Mouse (Mus musculus): ENCODE results near the gene Gm4724. TPM values are rescaled to one million over a fixed set of nuclear protein-coding genes. Genes with fewer than 3 reads are reported as not detected.
"Not testable (repeated sequence)": the region's sequence is repeated elsewhere in the genome, so short reads cannot be mapped to it uniquely, and the experiment has no call there.

Gene Gm4724
- polyA plus RNA-seq (2014; fragmentation: Nextera tagmentation; extraction: Ambion mirVana): 11.1 and 11.2 TPM in 2 replicates

DNA sequence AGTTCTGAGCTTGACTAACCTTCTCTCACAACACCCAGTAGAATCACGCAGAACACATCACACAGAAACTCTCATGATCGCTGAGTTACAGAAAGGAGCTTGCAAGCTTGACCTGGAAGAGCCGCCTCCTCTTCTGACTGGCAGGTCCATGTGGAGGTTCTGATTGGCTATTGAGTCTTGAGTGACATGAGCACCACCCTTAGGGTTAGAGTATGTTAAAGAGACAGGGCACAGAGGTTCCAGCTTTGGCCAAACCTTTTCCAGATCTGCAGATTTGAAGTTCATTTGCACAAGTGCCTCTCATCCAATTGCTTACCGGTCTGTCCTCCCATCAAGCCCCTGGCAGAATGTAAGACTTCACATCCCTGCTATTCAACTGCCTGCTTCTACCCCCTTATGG is at the start of gene Gm4724:
Gm4724 (minus strand) TSS at position 101 of the 400 bp plus-strand sequence.
- H3K4me1 ChIP-seq (ENCODE audit: control insufficient read depth, insufficient read depth, low read length); ATAC-seq (ENCODE audit: low FRiP score); DNase-seq (ENCODE audit: low spot score, missing footprints); H3K27ac ChIP-seq (ENCODE audit: low read depth, low read length); H3K4me2 ChIP-seq; H3K9me3 ChIP-seq (ENCODE audit: control insufficient read depth, low read length); H3K36me3 ChIP-seq (ENCODE audit: control insufficient read depth, insufficient read depth, low read length); H3K27me3 ChIP-seq (ENCODE audit: control insufficient read depth, insufficient read depth, low read length); H3K9ac ChIP-seq (ENCODE audit: low read length); H3K4me3 ChIP-seq (ENCODE audit: low read depth, low read length): not testable (repeated sequence)
- WGBS: no CpG with 5 or more reads among the region's 4 CpGs

DNA sequence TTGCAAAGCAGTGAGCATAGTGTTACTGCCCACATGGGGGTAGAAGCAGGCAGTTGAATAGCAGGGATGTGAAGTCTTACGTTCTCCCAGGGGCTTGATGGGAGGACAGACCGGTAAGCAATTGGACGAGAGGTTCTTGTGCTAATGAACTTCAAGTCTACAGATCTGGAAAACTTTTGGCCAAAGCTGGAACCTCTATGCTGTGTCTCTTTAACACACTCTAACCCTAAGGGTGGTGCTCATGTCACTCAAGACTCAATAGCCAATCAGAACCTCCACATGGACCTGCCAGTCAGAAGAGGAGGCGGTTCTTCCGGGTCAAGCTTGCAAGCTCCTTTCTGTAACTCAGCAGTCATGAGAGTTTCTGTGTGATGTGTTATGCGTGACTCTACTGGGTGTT is 34.1 kb upstream of the Gm4724 start, which contains the start of gene Zfp965:
Zfp965 (plus strand) TSS at position 301 of the 400 bp plus-strand sequence.
- H3K27me3 ChIP-seq (ENCODE audit: control insufficient read depth, insufficient read depth, low read length); H3K4me2 ChIP-seq; H3K9ac ChIP-seq (ENCODE audit: low read length); H3K9me3 ChIP-seq (ENCODE audit: control insufficient read depth, low read length); ATAC-seq (ENCODE audit: low FRiP score); H3K36me3 ChIP-seq (ENCODE audit: control insufficient read depth, insufficient read depth, low read length); H3K4me3 ChIP-seq (ENCODE audit: low read depth, low read length); H3K4me1 ChIP-seq (ENCODE audit: control insufficient read depth, insufficient read depth, low read length); H3K27ac ChIP-seq (ENCODE audit: low read depth, low read length); DNase-seq (ENCODE audit: low spot score, missing footprints): not testable (repeated sequence)
- no CpG with 5 or more reads among the region's 6 CpGs for WGBS

Other genes with a start within 250 kb of the Gm4724 start
- gene Gm14391, start 228.9 kb downstream of the Gm4724 start, polyA plus RNA-seq (2014; fragmentation: Nextera tagmentation; extraction: Ambion mirVana): 5.0 and 7.0 TPM in 2 replicates
- 2.1 and 5.2 TPM in 2 replicates for gene Gm14440, start 160.7 kb downstream of the Gm4724 start, polyA plus RNA-seq (2014; fragmentation: Nextera tagmentation; extraction: Ambion mirVana)
- gene Gm4631, start 97.6 kb downstream of the Gm4724 start, polyA plus RNA-seq (2014; fragmentation: Nextera tagmentation; extraction: Ambion mirVana): 26.0 and 28.2 TPM in 2 replicates
- gene Zfp968, start 63.4 kb downstream of the Gm4724 start, polyA plus RNA-seq (2014; fragmentation: Nextera tagmentation; extraction: Ambion mirVana): 7.1 and 7.9 TPM in 2 replicates
- 8.0 and 8.2 TPM in 2 replicates for gene Zfp965, start 34.2 kb upstream of the Gm4724 start, polyA plus RNA-seq (2014; fragmentation: Nextera tagmentation; extraction: Ambion mirVana)
- gene Gm11007, start 208.2 kb upstream of the Gm4724 start, polyA plus RNA-seq (2014; fragmentation: Nextera tagmentation; extraction: Ambion mirVana): not detected in 2 replicates

Measured in midbrain, embryonic 11.5 days (tissue).